Mouse (Mus musculus): Measurements from ENCODE around the gene Sipa1l2.
A peak's percentile ranks its signal among the peaks of the same experiment; 100 is the strongest.

Gene Sipa1l2

DNA sequence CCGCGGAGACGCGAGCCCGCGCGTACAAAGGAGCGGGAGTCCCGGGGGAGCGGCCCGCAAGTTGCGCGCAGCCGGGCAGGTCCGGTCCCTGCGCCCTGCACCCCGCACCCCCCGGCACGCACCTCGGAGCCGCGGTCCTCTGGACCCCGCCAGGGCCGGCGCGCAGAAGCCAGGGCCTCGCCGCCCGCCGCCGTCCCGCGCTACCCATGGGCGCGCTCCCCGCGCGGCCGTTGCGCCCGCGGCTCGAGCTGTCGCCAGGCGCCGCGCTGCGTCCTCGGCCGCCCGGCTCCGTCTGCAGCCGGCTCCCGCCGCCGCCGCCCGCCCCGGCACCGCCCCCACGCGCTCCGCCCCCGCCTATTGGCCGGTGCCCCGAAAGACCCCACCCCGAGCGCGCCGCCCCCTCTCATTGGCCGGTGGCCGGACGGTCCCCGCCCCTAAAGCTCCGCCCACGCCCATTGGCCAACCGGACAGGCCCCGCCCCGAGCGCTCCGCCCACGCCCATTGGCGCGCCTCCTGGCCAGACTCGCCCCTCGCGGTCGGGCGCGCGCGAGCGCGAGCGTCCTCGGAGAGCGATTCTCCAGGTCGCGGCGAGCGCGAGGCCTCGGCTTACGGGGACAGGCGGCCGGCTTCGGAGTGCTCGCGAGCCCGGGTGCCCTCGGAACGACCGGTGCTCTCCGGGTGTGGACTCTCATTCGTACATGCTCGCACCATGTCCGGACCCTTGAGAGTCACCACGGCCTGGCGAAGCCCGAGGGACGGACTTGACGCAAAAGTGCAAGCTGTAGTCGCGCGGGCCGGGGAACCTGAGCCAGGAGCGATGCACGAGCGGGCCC, at the start of gene Sipa1l2:
Sipa1l2 (minus strand) TSS at position 276 of the 833 bp plus-strand sequence.
- peak; percentile 99 for DNase-seq

DNA sequence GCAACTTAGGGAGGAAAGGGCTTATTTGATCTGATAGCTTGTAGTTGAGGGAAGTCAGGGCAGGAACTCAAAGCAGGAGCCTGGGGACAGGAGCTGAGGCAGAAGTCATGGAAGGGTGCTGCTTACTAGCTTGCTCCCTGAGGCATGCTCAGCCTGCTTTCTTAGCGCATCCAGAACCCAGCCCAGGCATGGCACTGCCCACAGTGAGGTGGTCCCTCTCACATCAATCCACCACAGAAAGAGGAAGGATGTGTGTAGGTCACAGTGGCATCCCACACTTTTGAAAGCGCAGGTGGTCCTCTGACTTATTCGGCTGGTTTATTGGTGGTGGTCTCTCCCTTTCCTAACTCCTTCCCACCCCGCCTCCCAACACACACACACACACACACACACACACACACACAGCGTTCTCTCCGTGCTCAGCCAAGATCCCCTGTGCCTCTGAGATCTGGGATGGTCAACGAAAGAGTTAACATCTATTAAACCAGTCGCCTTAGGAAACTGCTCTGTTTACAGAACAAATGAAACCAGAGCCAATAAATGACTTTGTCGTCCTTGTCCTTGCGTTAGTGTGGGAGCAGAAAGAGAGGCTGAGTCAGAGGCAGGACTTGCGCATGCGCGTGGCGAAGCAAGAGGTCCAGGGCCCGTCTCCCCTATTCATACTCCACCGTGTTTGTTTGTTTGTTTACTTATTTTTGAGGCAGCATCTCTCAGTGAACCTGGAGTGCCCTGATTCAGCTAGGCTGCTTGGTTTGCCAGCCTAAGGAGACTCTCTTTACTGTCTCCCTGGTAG, 49.1 kb upstream of the Sipa1l2 start:
- no peak for DNase-seq

DNA sequence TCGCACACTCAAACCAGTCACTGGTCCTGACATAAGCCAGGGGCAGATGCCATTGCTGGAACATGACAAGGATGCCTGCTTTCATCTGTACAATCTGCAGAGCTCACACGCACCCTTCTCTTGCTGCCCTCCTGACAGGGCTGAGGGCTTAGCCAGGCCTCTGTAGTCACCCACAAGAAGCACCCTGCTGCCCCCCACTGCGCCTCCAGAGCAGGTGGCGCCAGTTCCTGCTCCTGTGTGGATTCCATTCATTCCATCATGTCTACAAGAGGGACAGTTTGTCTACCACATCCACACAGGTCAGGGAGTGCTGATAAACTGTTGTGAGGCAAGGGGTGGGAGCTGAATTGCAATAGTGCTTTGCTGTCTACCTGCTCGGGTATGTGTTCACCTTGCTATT, 47.3 kb upstream of the Sipa1l2 start:
- no peak for DNase-seq

DNA sequence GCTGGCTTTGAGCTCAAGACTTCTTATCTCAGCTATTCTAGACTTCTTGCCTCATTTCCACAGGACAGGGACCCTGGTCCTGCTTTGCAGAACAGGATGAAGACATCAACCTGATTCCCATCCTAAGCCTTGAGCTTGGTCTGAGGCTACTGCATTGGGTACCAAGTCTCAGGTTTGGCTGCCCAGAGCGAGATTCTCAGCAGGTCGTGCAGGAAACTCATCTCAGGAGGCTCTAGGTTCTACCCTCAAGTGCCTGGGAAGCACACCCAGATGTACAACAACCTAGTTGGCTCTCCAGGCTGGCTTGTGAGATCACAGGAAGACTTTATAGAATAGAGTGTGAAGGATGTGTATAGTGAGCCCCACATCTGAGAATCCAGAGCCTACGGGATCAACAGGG, 46.4 kb upstream of the Sipa1l2 start:
- DNase-seq: no peak

- no peak for DNase-seq
Observed at GRCm38 (mm10) chr8:125613552-125613951, 43.9 kb upstream of the Sipa1l2 start.

- DNase-seq: no peak
Observed at GRCm38 (mm10) chr8:125611799-125612560, 42.4 kb upstream of the Sipa1l2 start.

GRCm38 (mm10) chr8:125611024-125611798, 41.6 kb upstream of the Sipa1l2 start:
- no peak for DNase-seq

GRCm38 (mm10) chr8:125609737-125610136, 40.1 kb upstream of the Sipa1l2 start:
- no peak for DNase-seq

- DNase-seq: no peak
Observed at GRCm38 (mm10) chr8:125607714-125608223, 38.2 kb upstream of the Sipa1l2 start.

GRCm38 (mm10) chr8:125606937-125607336, 37.3 kb upstream of the Sipa1l2 start:
- no peak for DNase-seq

DNA sequence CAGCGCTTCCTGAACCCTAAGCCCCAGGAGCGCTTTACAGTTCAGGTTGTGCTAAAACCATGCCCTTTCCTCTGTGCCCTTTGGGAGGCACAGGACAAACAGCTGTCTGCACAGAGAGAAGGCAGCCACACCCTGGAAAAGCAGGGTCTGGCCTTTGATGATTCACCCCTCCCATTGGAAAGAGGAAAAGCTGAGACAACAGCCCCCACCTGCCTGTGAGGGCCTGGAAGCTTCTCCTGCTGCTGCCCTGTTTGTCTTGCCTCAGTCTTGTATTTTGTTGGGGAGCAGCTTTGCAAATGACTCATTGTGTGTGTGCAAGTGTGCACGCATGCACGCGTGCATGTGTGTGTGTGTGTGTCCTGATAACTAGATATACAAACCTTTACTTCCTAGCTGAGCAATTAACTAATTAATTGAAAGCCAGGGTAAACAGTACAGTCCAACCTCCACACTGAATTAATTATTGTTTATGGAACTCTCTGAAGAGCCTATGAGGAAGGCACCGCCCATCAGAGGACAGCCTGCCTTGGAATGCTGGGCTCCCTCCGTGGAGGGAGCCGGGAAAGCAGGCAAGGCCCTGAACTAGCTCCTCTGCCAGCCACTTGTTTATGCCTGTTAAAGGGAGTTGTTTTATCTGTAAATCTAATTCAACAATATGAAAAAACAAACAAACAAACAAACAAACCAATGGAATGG, 35.4 kb upstream of the Sipa1l2 start:
- no peak for DNase-seq

DNA sequence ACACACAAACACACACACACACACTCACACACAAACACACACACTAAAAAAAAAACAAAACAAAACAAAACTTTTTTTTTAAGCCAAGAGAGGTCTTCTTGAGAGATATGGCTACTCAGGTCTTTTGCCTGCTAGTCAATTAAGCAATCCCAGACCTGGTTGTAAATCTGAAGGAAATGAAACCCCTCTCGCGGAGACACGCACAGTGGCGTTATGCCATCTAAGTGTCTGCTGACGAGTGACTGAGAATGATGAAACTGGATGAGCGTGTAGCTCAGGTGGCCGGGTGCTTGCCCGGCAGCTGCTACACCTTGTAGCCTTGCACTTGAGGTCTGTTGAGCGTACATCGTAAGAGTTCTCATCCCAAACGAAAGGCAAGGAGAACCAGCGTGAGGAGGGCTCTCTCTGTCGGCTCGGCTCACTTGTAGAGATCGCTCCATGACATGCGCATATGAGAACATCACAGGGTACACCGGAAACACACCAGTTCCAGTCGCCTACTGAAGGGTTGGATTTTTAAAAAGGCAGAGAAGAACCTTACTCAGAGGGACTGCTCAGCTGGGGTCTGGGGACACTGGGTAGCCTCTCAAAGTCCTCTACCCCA, 34.7 kb upstream of the Sipa1l2 start:
- no peak for DNase-seq

GRCm38 (mm10) chr8:125603312-125603840, 33.8 kb upstream of the Sipa1l2 start:
- DNase-seq: no peak

GRCm38 (mm10) chr8:125600033-125600686, 30.6 kb upstream of the Sipa1l2 start:
- no peak for DNase-seq

GRCm38 (mm10) chr8:125595571-125596508, 26.2 kb upstream of the Sipa1l2 start:
- DNase-seq: no peak

DNA sequence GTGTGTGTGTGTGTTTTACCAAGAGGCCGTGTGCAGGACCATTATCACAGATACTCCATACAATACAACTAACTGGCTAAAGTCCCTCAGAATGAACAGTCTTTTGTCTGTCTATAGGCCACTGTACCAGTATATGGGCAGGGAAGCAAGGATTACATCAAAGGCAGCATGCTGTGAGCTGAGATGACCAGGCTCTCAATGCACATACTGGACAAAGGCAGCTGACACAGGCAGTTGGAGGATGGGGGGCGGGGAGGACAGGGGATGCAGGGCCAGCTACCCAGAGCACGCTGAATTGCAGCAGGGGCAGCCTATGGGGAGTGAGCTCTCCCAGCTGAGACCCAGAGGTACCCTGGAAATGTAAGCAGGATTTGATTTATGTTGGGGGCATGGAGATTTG, 20.8 kb upstream of the Sipa1l2 start:
- no peak for DNase-seq

DNA sequence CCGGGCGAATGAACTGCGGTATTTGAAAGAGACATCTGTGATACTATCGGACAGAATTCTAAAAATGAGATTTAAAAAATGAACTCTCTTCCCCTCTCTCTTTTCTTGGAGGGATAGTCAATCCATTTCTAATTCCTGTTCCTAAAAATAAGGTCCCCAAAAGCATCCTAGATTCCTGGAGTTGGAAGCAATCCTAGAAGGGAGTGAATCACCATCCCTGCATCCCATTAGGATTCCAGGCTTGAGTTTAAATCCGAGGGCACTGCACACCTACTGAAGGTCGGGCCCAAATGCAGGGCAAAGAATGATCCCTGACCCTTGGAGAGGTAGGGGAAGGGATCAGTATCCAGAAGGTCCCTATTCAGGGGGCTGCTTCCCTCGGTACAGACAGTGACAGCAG, 17.0 kb upstream of the Sipa1l2 start:
- no peak for DNase-seq

GRCm38 (mm10) chr8:125584276-125584675, 14.7 kb upstream of the Sipa1l2 start:
- no peak for DNase-seq

- DNase-seq: no peak
Observed at GRCm38 (mm10) chr8:125580426-125580825, 10.8 kb upstream of the Sipa1l2 start.

Measured in thymus, postnatal 25 days (tissue).